Mouse (Mus musculus) kidney, embryonic 16.5 days (tissue): ENCODE measurements around the gene Psmb7. TPM values are rescaled to one million over a fixed set of nuclear protein-coding genes. Genes with fewer than 3 reads are reported as not detected.

Experiments used
- ATAC-seq: fragments of 200-750 bp; cut with Nextera tagmentation; 2 replicates; pipeline ENCODE4 v1.8.0; 2017; ENCODE audit warnings: moderate TSS enrichment; ENCODE audit not compliant: low FRiP score, low TSS enrichment
- H3K27ac ChIP-seq: fragments of 300-500 bp; sonication (generic); 2 replicates; pipeline ENCODE4 v1.5.1; 2014; ENCODE audit warnings: low read length
- H3K27me3 ChIP-seq: fragments of 300-500 bp; sonication (generic); 2 replicates; pipeline ENCODE4 v1.6.1; 2014; ENCODE audit warnings: low read length, control low read depth, mixed read lengths; ENCODE audit not compliant: insufficient read depth
- H3K36me3 ChIP-seq: fragments of 300-500 bp; sonication (generic); 2 replicates; pipeline ENCODE4 v1.6.1; 2014; ENCODE audit warnings: low read length, control low read depth, mixed read lengths; ENCODE audit not compliant: insufficient read depth
- H3K4me1 ChIP-seq: fragments of 300-500 bp; sonication (generic); 2 replicates; pipeline ENCODE4 v1.6.1; 2014; ENCODE audit warnings: low read length, control low read depth, mixed read lengths; ENCODE audit not compliant: insufficient read depth
- H3K4me2 ChIP-seq: fragments of 300-500 bp; sonication (generic); replicated peaks from 2 replicates; pipeline ENCODE4 v1.6.1; 2014; ENCODE audit warnings: low read depth, low read length
- H3K4me3 ChIP-seq: fragments of 300-500 bp; sonication (generic); 2 replicates; pipeline ENCODE4 v1.5.1; 2014; ENCODE audit warnings: mild to moderate bottlenecking, low read length
- H3K9ac ChIP-seq: fragments of 300-500 bp; sonication (generic); replicated peaks from 2 replicates; pipeline ENCODE4 v1.6.1; 2014; ENCODE audit warnings: low read length
- H3K9me3 ChIP-seq: fragments of 300-500 bp; sonication (generic); 2 replicates; pipeline ENCODE4 v1.6.1; 2016; ENCODE audit warnings: low read length, control low read depth
- WGBS: fragments of 180-500 bp; shearing (Covaris S2); extraction: QIAGEN DNeasy Blood & Tissue Kit; methylation state at CpG from one replicate; pipeline ENCODE4 v1.1.7; 2014; 5-methylcytosine and 5-hydroxymethylcytosine counted together
- polyA plus RNA-seq: library from polyadenylated mRNA; unstranded; fragments of >200 nt; fragmentation: Nextera tagmentation; extraction: Ambion mirVana; gene quantifications from 2 replicates; pipeline ENCODE4 v1.2.1, GENCODE M21; 2015

Psmb7 gene
- polyA plus RNA-seq, 1 experiment from 2014 or later, result 269 TPM

- no peak overlapping the region for H3K4me3 ChIP-seq
- H3K4me1 ChIP-seq, result peaks cover 7% of the 10 kb centered on the region
- H3K9me3 ChIP-seq, result no peaks in the 10 kb centered on the region
- 58% methylated on average over 11 of the region's 11 CpGs for whole genome bisulfite sequencing
- H3K9ac ChIP-seq, result no peak overlapping the region
- H3K4me2 ChIP-seq, result no peak overlapping the region
- H3K36me3 ChIP-seq, result no peaks in the 10 kb centered on the region
- ATAC-seq, result no peak
- H3K27me3 ChIP-seq, result peaks cover 9% of the 10 kb centered on the region; the same call in 1 of the 2 replicates
- H3K27ac ChIP-seq, result no peak overlapping the region
Measured at GRCm38 (mm10) chr2:38672496-38672895, 28.6 kb upstream of the Psmb7 start.

DNA sequence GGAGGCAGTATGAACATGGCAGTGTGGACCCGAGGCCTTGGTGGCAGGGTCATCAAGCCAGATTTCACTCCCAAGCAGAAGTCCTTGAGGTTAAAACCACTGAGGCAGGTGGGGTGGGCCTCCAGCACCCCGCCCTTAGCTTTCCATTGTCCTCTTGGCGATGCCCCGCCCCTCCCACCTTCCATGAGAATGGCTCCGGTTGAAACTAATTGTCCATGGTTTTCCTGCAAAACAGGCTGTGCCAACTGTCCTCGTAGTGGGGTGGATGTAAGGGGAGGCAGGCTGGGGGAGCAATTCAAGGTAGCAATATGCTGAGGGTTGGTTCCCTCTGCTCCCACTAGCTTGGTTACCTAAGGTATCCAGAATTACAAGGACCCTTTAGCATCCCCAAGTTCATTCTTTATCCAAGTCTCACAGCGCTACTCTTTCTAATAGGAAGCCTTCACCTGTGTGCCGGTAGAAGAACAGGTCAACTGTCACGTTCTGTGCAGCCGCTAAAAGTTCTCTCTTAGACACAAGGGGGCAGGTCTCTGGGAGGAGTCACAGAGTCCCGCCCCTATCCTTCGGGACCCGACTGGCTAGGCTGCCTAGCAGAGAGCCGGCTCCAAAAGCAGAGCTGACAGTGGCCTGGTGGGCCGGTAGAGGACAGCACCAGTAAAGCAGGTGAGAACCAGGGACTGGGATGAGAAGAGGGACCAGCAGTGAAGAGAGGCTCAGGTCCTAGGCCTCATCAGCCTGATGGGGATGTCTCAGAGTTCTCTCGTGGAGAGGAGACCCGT lies 25.1 kb upstream of the Psmb7 start:
- Histone ChIP-seq H3K9ac (no peak overlapping the region), H3K36me3 (no peaks in the 10 kb centered on the region), H3K4me3 (0 out of 2 replicates have a peak overlapping the region, but pooled peaks have one; percentile 15), H3K9me3 (no peaks in the 10 kb centered on the region), H3K27me3 (peaks cover 9% of the 10 kb centered on the region; the same call in 1 of the 2 replicates), H3K4me2 (peak overlapping the region; percentile 37), H3K4me1 (peaks cover 7% of the 10 kb centered on the region), H3K27ac (no peak overlapping the region)
- 15% methylated on average over 17 of the region's 17 CpGs for WGBS
- peak; percentile 88 for ATAC-seq

DNA sequence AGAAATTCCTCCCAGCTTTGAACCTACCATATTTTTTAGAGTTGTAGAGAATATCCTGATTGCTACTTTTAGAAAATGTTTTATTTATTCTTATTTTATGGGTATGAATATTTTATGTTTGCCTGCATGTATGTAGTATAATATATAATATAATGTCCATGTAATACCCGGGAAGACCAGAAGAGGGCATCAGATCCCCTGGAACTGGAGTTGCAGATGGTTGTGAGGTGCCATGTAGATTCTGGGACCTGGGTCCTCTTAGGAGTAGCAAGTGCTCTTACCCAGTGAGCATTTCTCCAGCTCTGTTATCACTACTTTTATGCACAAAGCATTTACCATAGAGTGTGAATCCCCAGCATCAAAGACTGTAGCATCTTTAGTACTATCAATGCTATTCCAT lies 17.5 kb upstream of the Psmb7 start:
- Histone ChIP-seq H3K4me3 (no peak overlapping the region), H3K36me3 (no peaks in the 10 kb centered on the region), H3K27ac (no peak overlapping the region), H3K9ac (no peak overlapping the region), H3K4me2 (no peak overlapping the region), H3K27me3 (no peaks in the 10 kb centered on the region), H3K9me3 (no peaks in the 10 kb centered on the region), H3K4me1 (no peaks in the 10 kb centered on the region)
- WGBS, result 6% methylated on average over 1 of the region's 1 CpGs
- ATAC-seq, result no peak

DNA sequence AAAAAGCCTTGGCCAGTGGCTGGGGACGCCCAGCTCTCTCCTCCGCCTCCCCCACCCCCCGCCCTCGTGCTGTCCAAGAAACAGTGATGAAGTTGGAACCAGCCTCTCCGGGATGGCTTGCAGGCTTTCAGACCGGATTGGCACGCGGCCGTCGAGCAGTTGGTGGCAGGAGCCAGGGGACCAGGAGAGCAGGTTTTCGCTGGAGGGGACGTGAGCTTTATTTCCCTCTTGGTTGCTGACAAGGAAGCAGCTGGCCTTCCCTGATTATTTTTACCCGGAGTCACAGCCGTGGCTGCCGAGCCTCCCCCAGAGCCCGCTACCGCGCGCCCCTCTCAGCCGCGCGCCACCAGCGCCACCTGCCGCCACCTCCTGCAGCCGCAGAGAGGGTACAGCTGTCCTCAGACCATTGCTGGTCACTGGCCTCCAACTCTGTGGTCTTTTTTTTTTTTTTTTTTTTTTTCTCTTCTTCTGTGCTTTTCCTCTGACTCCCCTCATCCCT lies 14.5 kb upstream of the Psmb7 start:
- Histone ChIP-seq H3K4me1 (no peaks in the 10 kb centered on the region), H3K9ac (peak overlapping the region; percentile 59; the same call in 1 of the 2 replicates), H3K27me3 (no peaks in the 10 kb centered on the region), H3K9me3 (no peaks in the 10 kb centered on the region), H3K27ac (no peak overlapping the region), H3K4me3 (peak overlapping the region; percentile 47), H3K36me3 (no peaks in the 10 kb centered on the region), H3K4me2 (peak overlapping the region; percentile 72)
- WGBS, result under 1% methylated on average over 25 of the region's 25 CpGs
- ATAC-seq, result peak; percentile 97

GRCm38 (mm10) chr2:38653694-38654093 lies 9.8 kb upstream of the Psmb7 start:
- Histone ChIP-seq H3K27ac (no peak overlapping the region), H3K9ac (no peak overlapping the region), H3K36me3 (no peaks in the 10 kb centered on the region), H3K4me3 (no peak overlapping the region), H3K9me3 (no peaks in the 10 kb centered on the region), H3K4me1 (no peaks in the 10 kb centered on the region), H3K4me2 (no peak overlapping the region), H3K27me3 (no peaks in the 10 kb centered on the region)
- 86% methylated on average over 2 of the region's 2 CpGs for WGBS
- ATAC-seq, result no peak

DNA sequence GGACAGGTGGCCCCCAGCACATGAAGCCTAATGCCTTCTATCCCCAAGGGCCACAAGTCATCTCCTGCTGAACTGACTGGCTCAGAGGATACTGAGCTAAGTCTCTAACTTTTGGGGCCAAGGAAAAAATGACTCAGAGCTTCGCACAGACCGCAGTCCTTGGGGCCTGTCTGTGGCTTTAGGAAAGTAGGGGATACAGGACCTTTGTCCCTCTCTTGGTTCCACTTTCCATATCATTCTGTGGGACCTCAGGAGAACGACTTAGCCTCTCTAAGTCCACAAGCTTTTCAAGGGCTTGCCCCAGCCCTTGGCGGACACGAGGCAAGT lies 9.4 kb upstream of the Psmb7 start:
- no peak overlapping the region for H3K27ac ChIP-seq
- H3K9ac ChIP-seq, result no peak overlapping the region
- H3K36me3 ChIP-seq, result no peaks in the 10 kb centered on the region
- H3K4me1 ChIP-seq, result no peaks in the 10 kb centered on the region
- no peak overlapping the region for H3K4me2 ChIP-seq
- 90% methylated on average over 5 of the region's 5 CpGs for WGBS
- ATAC-seq, result no peak
- no peaks in the 10 kb centered on the region for H3K27me3 ChIP-seq
- no peak overlapping the region for H3K4me3 ChIP-seq
- no peaks in the 10 kb centered on the region for H3K9me3 ChIP-seq

GRCm38 (mm10) chr2:38652565-38653292 lies 8.8 kb upstream of the Psmb7 start:
- no peaks in the 10 kb centered on the region for H3K27me3 ChIP-seq
- no peak overlapping the region for H3K27ac ChIP-seq
- WGBS, result 57% methylated on average over 10 of the region's 10 CpGs
- no peaks in the 10 kb centered on the region for H3K9me3 ChIP-seq
- no peak overlapping the region for H3K9ac ChIP-seq
- H3K36me3 ChIP-seq, result no peaks in the 10 kb centered on the region
- no peaks in the 10 kb centered on the region for H3K4me1 ChIP-seq
- no peak overlapping the region for H3K4me3 ChIP-seq
- no peak overlapping the region for H3K4me2 ChIP-seq
- ATAC-seq, result no peak

GRCm38 (mm10) chr2:38652098-38652497 lies 8.2 kb upstream of the Psmb7 start:
- Histone ChIP-seq H3K4me1 (no peaks in the 10 kb centered on the region), H3K27ac (no peak overlapping the region), H3K9ac (no peak overlapping the region), H3K36me3 (no peaks in the 10 kb centered on the region), H3K4me2 (no peak overlapping the region), H3K9me3 (no peaks in the 10 kb centered on the region), H3K4me3 (no peak overlapping the region), H3K27me3 (no peaks in the 10 kb centered on the region)
- ATAC-seq, result no peak
- 66% methylated on average over 7 of the region's 7 CpGs for WGBS

DNA sequence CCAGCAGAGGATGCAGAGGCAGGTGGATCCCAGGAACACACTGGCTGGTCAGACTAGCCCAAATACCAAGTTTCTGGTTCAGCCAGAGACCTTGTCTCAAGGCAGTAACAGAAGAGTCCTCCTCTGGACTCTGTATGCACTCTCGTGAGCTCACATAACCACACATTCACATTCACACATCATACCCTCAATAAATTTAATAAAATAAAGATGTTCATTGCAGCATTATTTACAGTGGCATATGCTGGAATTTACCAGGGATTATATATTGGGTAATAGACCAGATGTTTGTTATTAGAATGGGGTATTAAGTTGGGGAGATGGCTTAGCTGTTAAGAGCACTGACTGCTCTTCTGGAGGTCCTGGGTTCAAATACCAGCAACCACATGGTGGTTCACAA lies 6.5 kb upstream of the Psmb7 start:
- Histone ChIP-seq H3K27ac (no peak overlapping the region), H3K4me2 (no peak overlapping the region), H3K27me3 (no peaks in the 10 kb centered on the region), H3K36me3 (no peaks in the 10 kb centered on the region), H3K9me3 (no peaks in the 10 kb centered on the region), H3K4me1 (no peaks in the 10 kb centered on the region), H3K4me3 (no peak overlapping the region), H3K9ac (no peak overlapping the region)
- ATAC-seq, result no peak
- 76% methylated on average over 1 of the region's 1 CpGs for WGBS

DNA sequence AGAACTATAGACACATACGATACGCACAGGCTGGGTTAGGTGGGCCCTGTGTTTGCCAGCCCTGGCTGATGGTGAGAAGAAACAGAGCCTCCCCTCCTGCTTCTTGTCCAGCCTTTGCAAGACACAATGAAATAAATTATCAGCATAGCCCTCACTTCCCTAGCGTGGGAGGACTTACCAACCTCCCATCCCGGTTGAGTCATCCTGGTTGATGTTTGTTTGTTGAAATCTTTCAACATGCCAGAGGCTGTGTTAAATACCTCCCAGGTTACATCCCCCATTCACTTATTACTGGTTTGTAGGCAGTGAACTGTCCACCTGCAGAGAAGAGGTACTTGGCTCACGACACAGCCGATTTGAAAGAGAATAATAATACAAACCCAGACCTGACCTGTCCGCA lies 3.8 kb upstream of the Psmb7 start:
- no peak for ATAC-seq
- H3K9ac ChIP-seq, result no peak overlapping the region
- 67% methylated on average over 7 of the region's 7 CpGs for WGBS

More for the DNA sequence above, 3.8 kb upstream of the Psmb7 start:
- no peak overlapping the region for H3K4me3 ChIP-seq
- H3K9me3 ChIP-seq, result no peaks in the 10 kb centered on the region
- H3K36me3 ChIP-seq, result no peaks in the 10 kb centered on the region
- H3K4me1 ChIP-seq, result peaks cover 11% of the 10 kb centered on the region
- H3K27ac ChIP-seq, result no peak overlapping the region
- H3K27me3 ChIP-seq, result no peaks in the 10 kb centered on the region
- H3K4me2 ChIP-seq, result no peak overlapping the region
